Mouse (Mus musculus) small intestine, adult 2 months (tissue): Measurements from ENCODE around the gene Nupr1.

Experiments
- CTCF ChIP-seq: fragments of 200-500 bp; IDR thresholded peaks from 2 replicates; pipeline ENCODE4 v1.5.1; 2012; ENCODE audit warnings: low read depth, mild to moderate bottlenecking, control low read depth, inconsistent platforms, low read length, moderate library complexity, mixed read lengths; ENCODE audit not compliant: insufficient replicate concordance, insufficient read length; ENCODE audit errors: extremely low read depth
- POLR2A ChIP-seq: fragments of 200-500 bp; IDR thresholded peaks from 2 replicates; pipeline ENCODE4 v1.6.1; 2012; ENCODE audit warnings: low read depth, mild to moderate bottlenecking, control low read depth, inconsistent platforms, low read length, moderate library complexity

- TF ChIP-seq CTCF, result no peak
- TF ChIP-seq POLR2A, result no peak
Measured at GRCm38 (mm10) chr7:126596414-126596813, 34.2 kb downstream of the Nupr1 start.
